Mouse (Mus musculus) embryo, embryonic 11.5 days (tissue): ENCODE results near the gene Srd5a3.
A peak's percentile ranks its signal among the peaks of the same experiment; 100 is the strongest.

Experiments
- DNase-seq: peaks from one replicate; pipeline ENCODE4 v3.0.0-alpha.2; 2012; ENCODE audit warnings: low read depth, low spot score

Srd5a3 gene

DNA sequence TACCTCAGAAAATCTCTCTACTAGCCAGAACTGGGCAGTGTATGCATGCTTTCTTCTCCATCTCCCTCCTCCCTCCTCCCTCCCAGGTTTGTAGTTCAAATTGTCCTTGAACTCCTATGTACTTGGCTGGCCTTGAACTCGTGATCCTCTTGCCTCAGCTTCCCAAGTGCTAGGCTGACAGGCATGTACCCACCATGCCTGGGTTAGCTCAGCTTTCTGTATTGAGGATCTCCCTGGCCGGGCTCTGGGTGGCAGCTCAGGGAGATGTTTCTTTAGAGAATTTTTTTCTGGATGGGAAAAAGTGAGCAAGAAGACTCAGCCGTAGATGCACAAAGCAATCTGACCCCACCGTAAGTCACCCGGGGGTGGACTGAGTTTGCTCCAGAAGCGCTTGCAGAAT, 12.9 kb downstream of the Srd5a3 start:
- DNase-seq: no peak

GRCm38 (mm10) chr5:76153430-76153829, 13.4 kb downstream of the Srd5a3 start:
- no peak for DNase-seq

GRCm38 (mm10) chr5:76154434-76155165, 14.5 kb downstream of the Srd5a3 start:
- no peak for DNase-seq

DNA sequence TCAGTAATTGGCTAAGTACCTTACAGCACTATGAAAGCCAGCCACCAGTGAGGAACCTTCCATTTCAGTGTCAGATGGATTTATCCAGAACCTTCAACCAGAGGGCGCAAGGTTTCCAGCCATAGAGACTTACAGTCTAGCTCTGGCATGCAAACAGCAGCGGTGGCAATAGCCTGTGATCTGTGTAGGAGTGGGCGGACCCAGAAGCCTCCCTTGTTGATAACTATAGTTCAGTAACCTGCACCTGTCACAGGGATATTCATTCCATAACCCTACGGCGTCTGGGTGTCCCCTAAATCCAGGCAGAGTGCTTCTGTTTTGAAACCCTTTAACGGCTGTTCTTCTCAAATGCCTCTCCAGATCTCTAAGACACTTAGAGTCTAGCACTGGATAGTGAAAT, 19.5 kb downstream of the Srd5a3 start:
- DNase-seq: no peak

DNA sequence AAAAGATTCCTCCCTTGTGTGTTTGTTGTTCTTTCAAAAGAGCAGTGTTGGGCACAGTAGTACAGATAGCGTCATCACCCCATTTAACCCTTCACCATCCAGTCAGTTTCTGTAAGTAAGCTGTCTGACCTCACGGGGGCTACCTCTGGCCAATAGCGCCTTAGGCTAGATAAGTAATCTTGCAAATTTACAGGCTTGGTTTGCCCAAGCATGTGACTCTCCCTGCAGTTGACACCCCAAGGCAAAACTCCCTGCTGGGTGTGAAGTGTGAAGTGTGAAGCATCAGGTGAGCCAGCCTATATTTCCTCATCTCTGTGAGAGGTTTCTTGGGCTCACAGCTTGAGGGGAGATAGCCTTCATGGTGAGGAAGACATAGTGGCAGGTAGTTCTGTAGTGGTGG, 20.0 kb downstream of the Srd5a3 start:
- DNase-seq: no peak

- DNase-seq: no peak
Measured at GRCm38 (mm10) chr5:76161491-76161890, 21.4 kb downstream of the Srd5a3 start.

DNA sequence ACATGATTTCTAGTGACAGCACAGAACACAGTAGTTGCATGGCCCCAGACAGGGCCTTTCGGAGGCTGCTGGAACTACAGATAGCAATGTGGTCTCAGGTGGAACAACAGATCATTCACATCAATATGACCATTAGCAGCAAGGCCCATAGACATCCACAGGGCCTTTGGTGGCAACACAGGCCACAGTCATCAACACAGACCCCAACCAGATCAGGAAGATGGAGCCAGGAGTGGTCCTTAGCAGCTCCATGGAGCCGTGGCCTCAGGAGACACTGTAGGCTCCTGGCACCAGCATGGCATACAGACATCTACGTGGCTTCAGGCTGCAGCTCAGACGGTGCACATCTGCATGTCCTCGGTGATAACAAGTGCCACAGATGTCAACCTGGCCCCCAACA, 22.9 kb downstream of the Srd5a3 start:
- DNase-seq: no peak

GRCm38 (mm10) chr5:76163828-76164390, 23.8 kb downstream of the Srd5a3 start:
- DNase-seq: no peak

DNA sequence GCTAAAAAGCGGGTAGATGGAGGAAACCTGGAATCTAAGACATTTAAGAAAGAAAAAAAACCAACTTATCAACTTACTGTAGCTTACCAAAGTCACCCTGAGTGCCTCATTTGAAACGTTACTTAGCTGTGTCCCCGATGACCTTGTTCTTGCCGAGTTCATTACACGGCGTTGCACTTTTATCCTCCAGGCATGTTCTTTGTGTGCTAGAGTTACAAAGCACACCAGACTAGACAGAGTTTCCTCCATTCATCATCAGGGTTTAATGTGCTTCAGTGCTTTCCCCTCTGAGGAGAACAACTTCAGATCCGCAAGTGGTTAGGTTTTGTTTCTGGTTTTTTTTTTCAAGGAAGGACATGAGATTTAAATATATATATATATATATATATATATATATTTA, 24.8 kb downstream of the Srd5a3 start:
- DNase-seq: no peak

DNA sequence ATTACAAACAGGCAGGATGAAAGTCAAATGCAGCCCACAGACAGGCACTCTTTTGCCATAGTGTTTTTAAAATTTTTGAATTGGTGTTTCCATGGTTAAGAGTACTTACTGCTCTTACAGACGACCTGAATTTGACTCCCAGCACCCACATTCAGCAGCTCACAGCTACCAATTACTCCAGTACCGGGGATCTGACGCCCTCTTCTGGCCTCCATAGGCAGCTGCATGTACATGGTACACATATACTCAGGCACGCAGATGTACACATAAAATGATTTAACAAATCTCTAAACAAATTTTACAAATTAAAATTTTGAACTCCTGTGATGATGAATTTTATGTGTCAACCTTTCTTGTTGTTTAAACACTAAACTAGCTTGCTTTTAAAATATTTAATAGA, 30.5 kb downstream of the Srd5a3 start:
- DNase-seq: no peak

GRCm38 (mm10) chr5:76171039-76171438, 31.0 kb downstream of the Srd5a3 start:
- no peak for DNase-seq

DNA sequence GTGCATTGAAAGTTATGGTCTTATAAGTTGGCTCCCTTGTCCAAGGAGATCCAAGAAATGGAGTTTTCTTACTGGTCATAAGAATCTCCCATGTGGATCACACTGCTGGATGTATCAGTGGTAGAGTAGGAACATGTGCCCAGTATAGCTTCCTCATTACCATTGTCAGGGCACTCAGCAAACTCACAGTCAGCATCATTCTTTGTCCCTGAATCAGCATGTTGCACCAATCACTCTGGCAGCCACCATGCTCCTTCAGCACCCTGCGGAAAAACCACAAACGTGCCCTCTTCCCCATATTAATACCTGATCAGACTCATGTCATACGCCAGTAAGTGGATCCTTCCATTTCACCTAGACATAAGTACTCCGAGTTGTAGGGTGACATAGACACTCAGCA, 35.0 kb downstream of the Srd5a3 start:
- DNase-seq: no peak

DNA sequence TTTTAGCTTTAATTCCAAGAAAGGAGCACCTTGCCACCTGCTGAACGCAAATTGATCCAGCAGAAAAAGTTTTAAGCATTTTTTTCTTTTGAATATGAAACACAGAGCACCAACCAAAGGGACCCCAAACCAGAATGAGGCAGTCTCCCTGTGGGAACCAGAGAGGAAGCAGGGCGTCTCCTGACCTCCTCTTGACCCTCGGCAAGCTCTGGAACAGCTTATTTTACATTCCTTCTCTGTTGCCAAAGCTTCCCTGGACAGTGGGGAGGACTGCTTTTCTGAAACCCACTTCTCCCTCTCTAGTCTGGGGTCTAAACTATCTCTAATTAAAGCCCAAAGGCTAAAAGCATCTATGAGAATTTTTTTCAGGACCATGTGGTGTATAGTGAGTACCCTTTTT, 36.3 kb downstream of the Srd5a3 start:
- no peak for DNase-seq

GRCm38 (mm10) chr5:76176841-76177240, 36.8 kb downstream of the Srd5a3 start:
- DNase-seq: no peak

- DNase-seq: no peak
Measured at GRCm38 (mm10) chr5:76177664-76178063, 37.6 kb downstream of the Srd5a3 start.

GRCm38 (mm10) chr5:76179171-76179570, 39.1 kb downstream of the Srd5a3 start:
- no peak for DNase-seq

GRCm38 (mm10) chr5:76179791-76180190, 39.7 kb downstream of the Srd5a3 start:
- DNase-seq: no peak

DNA sequence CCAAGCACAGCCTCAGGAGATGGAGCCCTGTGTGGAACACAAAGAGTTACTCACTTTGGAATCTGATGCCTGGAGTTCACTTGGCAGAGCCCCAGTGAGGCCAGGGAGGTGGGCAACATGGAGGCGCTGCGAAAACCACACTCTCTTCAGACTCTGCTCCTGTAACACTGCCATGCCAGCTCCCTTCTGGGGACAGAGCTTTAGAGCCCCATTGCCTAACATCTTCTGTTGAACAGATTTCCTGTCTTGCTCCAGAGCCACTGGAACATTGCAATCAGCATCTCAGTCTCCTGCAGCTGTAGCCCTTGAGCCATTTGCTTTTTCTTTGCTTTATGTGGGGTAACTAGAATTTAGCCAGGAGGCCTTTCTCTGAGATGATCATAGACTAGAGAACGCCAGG, 42.3 kb downstream of the Srd5a3 start:
- DNase-seq: no peak

GRCm38 (mm10) chr5:76183043-76183749, 43.1 kb downstream of the Srd5a3 start:
- DNase-seq: no peak

DNA sequence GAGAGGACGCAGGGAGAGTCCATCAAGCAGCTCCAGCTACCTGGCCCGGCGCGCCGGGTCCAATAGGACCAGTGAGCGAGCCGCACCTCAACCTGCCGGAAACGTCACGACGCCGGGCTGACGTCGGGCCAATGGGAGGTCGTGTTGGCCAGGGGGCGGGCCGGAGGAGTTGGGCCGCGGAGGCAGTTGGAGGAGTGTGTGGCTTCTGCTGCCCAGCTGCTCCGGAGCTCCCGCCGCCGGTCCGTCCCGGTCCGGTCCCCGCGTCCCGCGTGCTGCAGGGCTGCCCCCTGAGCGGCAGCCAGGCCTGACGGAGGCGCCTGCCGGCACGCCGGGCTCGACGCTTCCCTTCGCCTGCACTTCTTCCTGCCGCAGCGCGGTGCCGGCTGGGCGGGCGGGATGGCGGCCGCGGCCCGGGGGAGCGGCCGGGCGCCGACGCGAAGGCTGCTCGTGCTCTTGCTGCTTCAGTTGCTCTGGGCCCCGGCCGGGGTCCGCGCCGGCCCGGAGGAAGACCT, 43.7 kb downstream of the Srd5a3 start, which contains the start of gene Tmem165:
Gene Tmem165, plus strand, starts transcription at position 131 of the 512 bp plus-strand sequence.
- DNase-seq: peak; percentile 87

DNA sequence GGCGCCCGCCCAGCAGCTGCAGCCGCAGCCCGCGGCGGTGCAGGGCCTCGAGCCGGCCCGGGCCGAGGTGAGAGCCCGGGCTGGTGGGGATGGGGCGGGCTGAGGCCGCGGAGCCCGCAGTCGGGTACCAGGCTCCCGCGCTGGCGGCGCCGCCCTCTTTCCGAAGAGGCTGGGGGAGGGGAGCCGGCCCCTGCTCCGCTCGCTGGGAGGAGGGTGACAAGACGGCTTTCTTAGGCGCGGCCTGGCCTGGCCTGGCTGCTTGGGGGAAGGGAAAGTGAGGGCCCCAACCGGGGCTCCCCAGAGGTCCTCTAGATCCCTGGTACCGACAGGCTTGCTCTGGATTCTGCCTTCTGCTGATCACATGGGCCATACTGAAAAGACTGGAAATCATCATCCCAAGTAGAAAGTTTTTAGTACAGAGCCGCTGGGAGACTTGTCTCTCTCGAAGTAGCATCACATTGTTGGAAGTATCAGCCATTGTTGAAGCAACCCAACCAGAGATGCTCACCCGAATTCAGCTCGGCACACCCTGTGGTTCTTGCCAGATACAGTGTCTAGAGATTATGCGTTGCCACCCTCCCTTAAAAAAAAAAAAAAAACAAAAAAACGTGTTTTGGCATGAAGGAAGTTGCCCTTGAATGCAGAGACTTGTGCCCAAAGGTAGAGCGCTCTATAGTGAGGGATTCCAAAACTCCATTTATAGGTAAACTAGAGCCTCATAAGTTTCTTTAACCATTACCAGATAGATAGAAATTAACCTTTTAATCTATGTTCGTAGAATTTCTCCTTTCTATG, 44.4 kb downstream of the Srd5a3 start:
- peak; percentile 69 for DNase-seq

GRCm38 (mm10) chr5:76187885-76188284, 47.8 kb downstream of the Srd5a3 start:
- no peak for DNase-seq
